Mouse (Mus musculus) cortical plate, adult 2 months (tissue): Measurements from ENCODE around the gene Ndufv3.

ENCODE experiments used
- CTCF ChIP-seq: fragments of 200-500 bp; IDR thresholded peaks from 2 replicates; pipeline ENCODE4 v1.5.1; 2011; ENCODE audit warnings: mild to moderate bottlenecking, control low read depth, low read length; ENCODE audit not compliant: insufficient read depth; ENCODE audit errors: extremely low read depth
- POLR2A ChIP-seq: fragments of 200-500 bp; IDR thresholded peaks from 2 replicates; pipeline ENCODE4 v1.6.1; 2011; ENCODE audit warnings: mild to moderate bottlenecking, low read length, control low read depth; ENCODE audit not compliant: insufficient read depth; ENCODE audit errors: extremely low read depth

DNA sequence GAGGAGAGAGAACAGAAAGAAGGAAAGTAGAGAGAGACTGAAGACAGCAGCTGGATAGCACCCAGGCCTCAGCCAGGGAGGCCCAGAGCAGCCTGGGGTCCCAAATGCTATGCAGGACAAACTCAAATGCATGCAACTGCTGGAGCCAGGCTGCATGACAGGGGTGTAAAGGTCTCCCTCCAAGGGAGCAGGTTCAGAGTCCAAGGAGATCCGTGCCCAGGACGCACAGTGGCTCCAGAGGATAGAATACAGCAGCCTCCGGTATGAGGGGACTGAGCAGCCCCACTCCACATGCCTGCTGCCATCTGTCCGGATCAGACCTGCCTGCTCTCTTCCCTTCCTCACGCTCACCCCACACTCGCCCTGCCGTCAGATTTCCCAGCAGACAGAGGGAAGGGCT lies 13.6 kb upstream of the Ndufv3 start:
- no peak for TF ChIP-seq POLR2A
- TF ChIP-seq CTCF: no peak
